Mouse (Mus musculus) heart, adult 2 months (tissue): ENCODE measurements around the gene Fam3b. TPM values are rescaled to one million over a fixed set of nuclear protein-coding genes. Genes with fewer than 3 reads are reported as not detected.
A peak's percentile ranks its signal among the peaks of the same experiment; 100 is the strongest.

Source experiments
- DNase-seq, 2 experiments: peaks; one replicate each; pipeline ENCODE4 v3.0.0; 2021
- H3K27ac ChIP-seq: fragments of 200-600 bp; 2 replicates; pipeline ENCODE4 v1.8.1; 2022
- H3K27me3 ChIP-seq: fragments of 200-500 bp; 2 replicates; pipeline ENCODE4 v1.6.1; 2012; ENCODE audit warnings: mild to moderate bottlenecking, low read length, inconsistent platforms, mixed read lengths; ENCODE audit not compliant: control insufficient read depth, insufficient read depth
- H3K36me3 ChIP-seq: fragments of 200-500 bp; 2 replicates; pipeline ENCODE4 v1.6.1; 2012; ENCODE audit warnings: low read length, inconsistent platforms; ENCODE audit not compliant: control insufficient read depth, insufficient read depth
- H3K4me1 ChIP-seq: fragments of 200-500 bp; 2 replicates; pipeline ENCODE4 v1.6.1; 2011; ENCODE audit warnings: low read length; ENCODE audit not compliant: control insufficient read depth, insufficient read depth
- H3K4me3 ChIP-seq: fragments of 200-600 bp; 2 replicates; pipeline ENCODE4 v1.8.1; 2022
- H3K79me2 ChIP-seq: fragments of 200-500 bp; replicated peaks from 2 replicates; pipeline ENCODE4 v1.6.1; 2012; ENCODE audit warnings: mild to moderate bottlenecking, inconsistent platforms, low read length, moderate library complexity, mixed read lengths; ENCODE audit not compliant: control insufficient read depth, insufficient read depth
- H3K9ac ChIP-seq: fragments of 200-500 bp; 2 replicates; pipeline ENCODE4 v1.6.1; 2012; ENCODE audit warnings: low read depth, mild to moderate bottlenecking, control low read depth, inconsistent platforms, low read length, mixed read lengths
- CTCF ChIP-seq: fragments of 200-600 bp; IDR thresholded peaks from 2 replicates; pipeline ENCODE4 v1.8.1; 2022; ENCODE audit warnings: antibody characterized with exemption, mild to moderate bottlenecking, moderate library complexity
- EP300 ChIP-seq: fragments of 200-500 bp; IDR thresholded peaks from 2 replicates; pipeline ENCODE4 v1.6.1; 2011; ENCODE audit warnings: low read depth, low read length, control low read depth; ENCODE audit not compliant: insufficient read depth
- POLR2A ChIP-seq: fragments of 200-500 bp; IDR thresholded peaks from 2 replicates; pipeline ENCODE4 v1.6.1; 2011; ENCODE audit warnings: mild to moderate bottlenecking, low read depth, low read length, control low read depth; ENCODE audit not compliant: insufficient read depth
- WGBS: fragments of 180-500 bp; shearing (Covaris S2); methylation state at CpG from one replicate; pipeline ENCODE4 v1.1.7; 2018; 5-methylcytosine and 5-hydroxymethylcytosine counted together
- intact Hi-C: fragments of 180-260 bp; cut with DNase I; formaldehyde crosslinking; loops from one replicate; pipeline ENCODE4 v1.15.1; 2025
- polyA plus RNA-seq: library from polyadenylated mRNA; depleted of rRNA; stranded (reverse); fragments of >200 nt; gene quantifications from 2 replicates; pipeline ENCODE4 v1.2.3, GENCODE M21; 2012
- total RNA-seq, 2 experiments: library from RNA; stranded (reverse); gene quantifications; 2 replicates each; pipeline ENCODE4 v1.2.3; 2021

Gene Fam3b
- total and polyA plus RNA-seq, 3 experiments, result not detected

GRCm38 (mm10) chr16:97516341-97516740, 1.7 kb upstream of the Fam3b start:
- no peaks in the 10 kb centered on the region for H3K27me3 ChIP-seq
- H3K27ac ChIP-seq, result no peak overlapping the region
- intact Hi-C loops, result no loop called here
- no peak for DNase-seq
- WGBS, result 67% methylated on average over 3 of the region's 3 CpGs
- H3K4me1 ChIP-seq, result peaks cover 1% of the 10 kb centered on the region; the same call in 1 of the 2 replicates
- no peaks in the 10 kb centered on the region for H3K36me3 ChIP-seq
- H3K4me3 ChIP-seq, result no peak overlapping the region
- no peaks in the 10 kb centered on the region for H3K79me2 ChIP-seq
- TF ChIP-seq POLR2A (no peak), EP300 (no peak), CTCF (peak; percentile 13; the same call in 1 of the 2 replicates)
- H3K9ac ChIP-seq, result no peak overlapping the region

GRCm38 (mm10) chr16:97512347-97512751, 2.3 kb downstream of the Fam3b start:
- no peaks in the 10 kb centered on the region for H3K27me3 ChIP-seq
- no peaks in the 10 kb centered on the region; the same call in 1 of the 2 replicates for H3K36me3 ChIP-seq
- TF ChIP-seq EP300, result no peak
- TF ChIP-seq POLR2A, result no peak
- TF ChIP-seq CTCF, result no peak
- intact Hi-C loops, result no loop called here
- H3K27ac ChIP-seq, result no peak overlapping the region
- H3K9ac ChIP-seq, result no peak overlapping the region
- WGBS, result 90% methylated on average over 12 of the region's 12 CpGs
- no peak overlapping the region for H3K4me3 ChIP-seq
- no peak for DNase-seq
- peaks cover 3% of the 10 kb centered on the region for H3K4me1 ChIP-seq
- H3K79me2 ChIP-seq, result no peaks in the 10 kb centered on the region

GRCm38 (mm10) chr16:97511495-97511894, 3.1 kb downstream of the Fam3b start:
- H3K4me3 ChIP-seq, result no peak overlapping the region
- H3K4me1 ChIP-seq, result peaks cover 3% of the 10 kb centered on the region
- intact Hi-C loops, result no loop called here
- DNase-seq, result no peak
- no peaks in the 10 kb centered on the region for H3K79me2 ChIP-seq
- H3K27me3 ChIP-seq, result no peaks in the 10 kb centered on the region
- H3K36me3 ChIP-seq, result no peaks in the 10 kb centered on the region; the same call in 1 of the 2 replicates
- no peak overlapping the region for H3K27ac ChIP-seq
- no peak overlapping the region for H3K9ac ChIP-seq
- TF ChIP-seq EP300, result no peak

GRCm38 (mm10) chr16:97510849-97511248, 3.8 kb downstream of the Fam3b start:
- TF ChIP-seq EP300 (no peak), POLR2A (no peak)
- H3K27me3 ChIP-seq, result no peaks in the 10 kb centered on the region
- H3K9ac ChIP-seq, result no peak overlapping the region
- H3K36me3 ChIP-seq, result no peaks in the 10 kb centered on the region; the same call in 1 of the 2 replicates
- DNase-seq, result no peak
- WGBS, result 34% methylated on average over 5 of the region's 5 CpGs
- intact Hi-C loops, result no loop called here
- no peak overlapping the region for H3K27ac ChIP-seq
- H3K4me3 ChIP-seq, result no peak overlapping the region
- H3K79me2 ChIP-seq, result no peaks in the 10 kb centered on the region
- peaks cover 3% of the 10 kb centered on the region for H3K4me1 ChIP-seq

- intact Hi-C loops, result no loop called here
- Histone ChIP-seq H3K79me2 (no peaks in the 10 kb centered on the region), H3K9ac (no peak overlapping the region), H3K4me3 (no peak overlapping the region), H3K27ac (no peak overlapping the region), H3K27me3 (no peaks in the 10 kb centered on the region), H3K4me1 (peaks cover 3% of the 10 kb centered on the region), H3K36me3 (no peaks in the 10 kb centered on the region; the same call in 1 of the 2 replicates)
- no peak for TF ChIP-seq POLR2A
- TF ChIP-seq CTCF, result peak; percentile 15; the same call in 1 of the 2 replicates
- no peak for TF ChIP-seq EP300
- no peak for DNase-seq
Observed at GRCm38 (mm10) chr16:97507783-97508182, 6.8 kb downstream of the Fam3b start.

- Histone ChIP-seq H3K27ac (no peak overlapping the region), H3K79me2 (no peaks in the 10 kb centered on the region), H3K27me3 (no peaks in the 10 kb centered on the region), H3K9ac (no peak overlapping the region), H3K36me3 (no peaks in the 10 kb centered on the region), H3K4me3 (no peak overlapping the region), H3K4me1 (no peaks in the 10 kb centered on the region)
- DNase-seq, result no peak
- intact Hi-C loops, result no loop called here
- WGBS, result 81% methylated on average over 3 of the region's 3 CpGs
- TF ChIP-seq CTCF (no peak), EP300 (no peak)
Observed at GRCm38 (mm10) chr16:97504793-97505192, 9.8 kb downstream of the Fam3b start.
